In the genomic region with DNA sequence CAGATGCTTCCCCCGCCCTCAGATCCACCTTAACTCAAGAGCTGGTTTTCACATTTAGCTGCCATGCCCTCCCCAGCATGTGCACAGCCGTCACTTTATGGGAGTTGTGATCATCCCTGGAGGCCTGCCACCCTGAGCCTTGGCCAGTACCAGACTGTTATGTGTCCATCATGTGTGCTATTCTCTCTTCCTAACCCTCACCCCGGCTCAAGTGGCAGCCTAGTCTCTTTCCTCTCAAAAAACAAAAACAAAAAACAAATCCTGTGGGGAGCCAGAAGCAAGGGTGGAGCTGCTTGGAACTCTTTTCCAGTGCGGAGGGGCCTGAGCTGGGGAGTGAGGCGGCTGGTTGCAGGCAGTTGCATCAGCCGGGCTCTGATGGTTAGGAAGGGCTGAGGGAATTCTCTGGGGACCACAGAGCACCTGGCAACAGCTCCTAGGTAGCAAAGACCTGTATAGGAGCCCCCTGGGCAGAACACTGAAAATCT, we compare ENCODE assay signal across 8 mouse cellular contexts. TPM values are rescaled to one million over a fixed set of nuclear protein-coding genes. Genes with fewer than 3 reads are reported as not detected.
DNase-seq lines count a peak whose midpoint lies in the region; ATAC-seq lines count a peak whose summit lies in the region.

No protein-coding gene starts in this region.

- H3K4me2 ChIP-seq in kidney, embryonic 14.5 days (replicated peaks; ENCODE audit: low read depth, low read length): peak overlapping the region; percentile 67
- peak overlapping the region; percentile 61 for H3K4me2 ChIP-seq in embryonic facial prominence, embryonic 11.5 days (ENCODE audit: low read depth, low read length)
- peak overlapping the region; percentile 86 for H3K4me2 ChIP-seq in heart, embryonic 13.5 days
- H3K4me2 ChIP-seq in limb, embryonic 15.5 days: peak overlapping the region; percentile 71
- H3K4me2 ChIP-seq in neural tube, embryonic 11.5 days (ENCODE audit: low read depth): peak overlapping the region; percentile 89

- H3K4me1 ChIP-seq in kidney, embryonic 14.5 days (ENCODE audit: control insufficient read depth, insufficient read depth, low read length): peaks cover 30% of the 10 kb centered on the region
- peaks cover 3 to 33% of the 10 kb centered on the region in 2 experiments for H3K4me1 ChIP-seq in ES-E14 (ENCODE audit: control insufficient read depth in 2 of 2, insufficient read depth in 2 of 2, low read length in 2 of 2, poor library complexity in 1 of 2)
- peaks cover 14% of the 10 kb centered on the region for H3K4me1 ChIP-seq in embryonic facial prominence, embryonic 11.5 days (ENCODE audit: control insufficient read depth, insufficient read depth, low read length)
- peaks cover 71% of the 10 kb centered on the region for H3K4me1 ChIP-seq in heart, embryonic 13.5 days
- H3K4me1 ChIP-seq in limb, embryonic 15.5 days: peaks cover 53% of the 10 kb centered on the region
- peaks cover 23% of the 10 kb centered on the region for H3K4me1 ChIP-seq in neural tube, embryonic 11.5 days (ENCODE audit: control insufficient read depth, insufficient read depth, low read length)

- H3K9ac ChIP-seq in kidney, embryonic 14.5 days (ENCODE audit: low read depth, low read length): peak overlapping the region; percentile 56
- H3K9ac ChIP-seq in ES-E14 (ENCODE audit: insufficient read depth, low read depth, low read length, poor library complexity, severe bottlenecking): peak overlapping the region; percentile 70
- H3K9ac ChIP-seq in embryonic facial prominence, embryonic 11.5 days (replicated peaks; ENCODE audit: low read length): peak overlapping the region; percentile 22
- peak overlapping the region; percentile 98 for H3K9ac ChIP-seq in heart, embryonic 13.5 days
- H3K9ac ChIP-seq in limb, embryonic 15.5 days: 0 out of 2 replicates have a peak overlapping the region, but pooled peaks have one; percentile 17
- peak overlapping the region; percentile 30; the same call in 1 of the 2 replicates for H3K9ac ChIP-seq in neural tube, embryonic 11.5 days (ENCODE audit: low read length)

- in situ Hi-C loops in ES-E14 (cut with MboI; ENCODE audit: low sequenced_read_pairs in 2 of 2, unreplicated experiment in 2 of 2): no loop called here

- WGBS in kidney, embryonic 14.5 days: 45% methylated on average over 6 of the region's 6 CpGs
- WGBS in embryonic facial prominence, embryonic 11.5 days: 52% methylated on average over 6 of the region's 6 CpGs
- WGBS in heart, embryonic 13.5 days: 40% methylated on average over 6 of the region's 6 CpGs
- WGBS in limb, embryonic 15.5 days: 33% methylated on average over 6 of the region's 6 CpGs
- WGBS in neural tube, embryonic 11.5 days: 52% methylated on average over 6 of the region's 6 CpGs

- H3K9me3 ChIP-seq in kidney, embryonic 14.5 days (ENCODE audit: control insufficient read depth, low read length): no peaks in the 10 kb centered on the region
- H3K9me3 ChIP-seq in ES-E14 (ENCODE audit: control insufficient read depth, insufficient read depth, low read depth, low read length): no peaks in the 10 kb centered on the region
- no peaks in the 10 kb centered on the region for H3K9me3 ChIP-seq in embryonic facial prominence, embryonic 11.5 days (replicated peaks; ENCODE audit: control insufficient read depth, low read length)
- H3K9me3 ChIP-seq in heart, embryonic 13.5 days: no peaks in the 10 kb centered on the region
- no peaks in the 10 kb centered on the region for H3K9me3 ChIP-seq in limb, embryonic 15.5 days
- H3K9me3 ChIP-seq in neural tube, embryonic 11.5 days (ENCODE audit: control insufficient read depth, low read length): no peaks in the 10 kb centered on the region

- no peak for ATAC-seq in kidney, embryonic 14.5 days (ENCODE audit: low FRiP score, low TSS enrichment)
- ATAC-seq in embryonic facial prominence, embryonic 11.5 days (replicated peaks; ENCODE audit: insufficient number of reproducible peaks, low FRiP score, low TSS enrichment, low read depth): no peak
- no peak for ATAC-seq in heart, embryonic 13.5 days (ENCODE audit: extremely low read depth, insufficient number of reproducible peaks, low FRiP score, low TSS enrichment)
- ATAC-seq in limb, embryonic 15.5 days (ENCODE audit: insufficient number of reproducible peaks, low FRiP score, low TSS enrichment, low read depth): no peak
- ATAC-seq in neural tube, embryonic 11.5 days (ENCODE audit: insufficient read depth, low FRiP score, low TSS enrichment): no peak

- no peak for DNase-seq in kidney, adult 9 months
- DNase-seq in ES-E14 (ENCODE audit: low read depth, low spot score): no peak
- no peak for DNase-seq in embryonic facial prominence, embryonic 11.5 days (ENCODE audit: low spot score)
- DNase-seq in neural tube, embryonic 11.5 days (ENCODE audit: low spot score): no peak
- DNase-seq in thymus, postnatal 14 days: no peak

- no peak overlapping the region for H3K27ac ChIP-seq in kidney, embryonic 14.5 days (ENCODE audit: low read depth, low read length)
- H3K27ac ChIP-seq in ES-E14 (ENCODE audit: insufficient read depth, low read depth, low read length, poor library complexity, severe bottlenecking): no peak overlapping the region
- no peak overlapping the region for H3K27ac ChIP-seq in embryonic facial prominence, embryonic 11.5 days (replicated peaks; ENCODE audit: low read depth, low read length)
- H3K27ac ChIP-seq in heart, embryonic 13.5 days (replicated peaks): peak overlapping the region; percentile 34
- H3K27ac ChIP-seq in limb, embryonic 15.5 days: peak overlapping the region; percentile 67
- no peak overlapping the region for H3K27ac ChIP-seq in neural tube, embryonic 11.5 days (ENCODE audit: low read depth, low read length)

- H3K27me3 ChIP-seq in kidney, embryonic 14.5 days (ENCODE audit: control insufficient read depth, insufficient read depth, low read length): no peaks in the 10 kb centered on the region
- no peaks in the 10 kb centered on the region for H3K27me3 ChIP-seq in embryonic facial prominence, embryonic 11.5 days (ENCODE audit: control insufficient read depth, insufficient read depth, low read length)
- H3K27me3 ChIP-seq in heart, embryonic 13.5 days (replicated peaks): no peaks in the 10 kb centered on the region
- H3K27me3 ChIP-seq in limb, embryonic 15.5 days: no peaks in the 10 kb centered on the region
- H3K27me3 ChIP-seq in neural tube, embryonic 11.5 days (ENCODE audit: control insufficient read depth, insufficient read depth, low read length): no peaks in the 10 kb centered on the region

- peak overlapping the region; percentile 87 for H3K4me3 ChIP-seq in kidney, embryonic 14.5 days (ENCODE audit: low read length)
- peak overlapping the region; percentile 94 to 99 for H3K4me3 ChIP-seq in ES-E14 (ENCODE audit: insufficient read depth in 1 of 2, low read depth in 1 of 2, low read length in 2 of 2, poor library complexity in 1 of 2, severe bottlenecking in 1 of 2)
- peak overlapping the region; percentile 14 for H3K4me3 ChIP-seq in embryonic facial prominence, embryonic 11.5 days (ENCODE audit: low read depth, low read length)
- peak overlapping the region; percentile 90 for H3K4me3 ChIP-seq in heart, embryonic 13.5 days
- H3K4me3 ChIP-seq in limb, embryonic 15.5 days: peak overlapping the region; percentile 86
- 0 out of 2 replicates have a peak overlapping the region, but pooled peaks have one; percentile 4 for H3K4me3 ChIP-seq in neural tube, embryonic 11.5 days (ENCODE audit: low read depth, low read length)

- H3K36me3 ChIP-seq in kidney, embryonic 14.5 days (ENCODE audit: control insufficient read depth, insufficient read depth, low read length): peaks cover 9% of the 10 kb centered on the region; the same call in 1 of the 2 replicates
- H3K36me3 ChIP-seq in ES-E14 (ENCODE audit: control insufficient read depth, insufficient read depth, low read length, poor library complexity, severe bottlenecking): peaks cover 21% of the 10 kb centered on the region; the same call in 1 of the 2 replicates
- no peaks in the 10 kb centered on the region for H3K36me3 ChIP-seq in embryonic facial prominence, embryonic 11.5 days (replicated peaks; ENCODE audit: control insufficient read depth, insufficient read depth, low read depth, low read length)
- H3K36me3 ChIP-seq in heart, embryonic 13.5 days: peaks cover 11% of the 10 kb centered on the region
- H3K36me3 ChIP-seq in limb, embryonic 15.5 days: peaks cover 8% of the 10 kb centered on the region; the same call in 1 of the 2 replicates
- H3K36me3 ChIP-seq in neural tube, embryonic 11.5 days (ENCODE audit: control insufficient read depth, insufficient read depth, low read length): no peaks in the 10 kb centered on the region

RNA-seq across cellular contexts. Expression of gene Atf5, which starts 2.3 kb away (rescaled TPM):
- polyA plus RNA-seq in kidney, embryonic 14.5 days (2014; fragmentation: Nextera tagmentation; extraction: Ambion mirVana): 2.5 and 6.3 TPM in 2 replicates
- 14.0 and 16.9 TPM in 2 replicates for total RNA-seq in ES-E14 (2012; rRNA removed)
- polyA plus RNA-seq in embryonic facial prominence, embryonic 11.5 days (2014; fragmentation: Nextera tagmentation; extraction: Ambion mirVana): 2.9 and 3.1 TPM in 2 replicates
- polyA plus RNA-seq in heart, embryonic 13.5 days (2015; fragmentation: Nextera tagmentation; extraction: Ambion mirVana): 2.4 and 2.7 TPM in 2 replicates
- 5.7 and 6.2 TPM in 2 replicates for polyA plus RNA-seq in limb, embryonic 15.5 days (2015; fragmentation: Nextera tagmentation; extraction: Ambion mirVana)
- 2.1 and 3.1 TPM in 2 replicates for polyA plus RNA-seq in neural tube, embryonic 11.5 days (2014; fragmentation: Nextera tagmentation; extraction: Ambion mirVana)

RNA-seq across cellular contexts. Expression of gene Il4i1, which starts 2.6 kb away (rescaled TPM):
- polyA plus RNA-seq in kidney, embryonic 14.5 days (2014; fragmentation: Nextera tagmentation; extraction: Ambion mirVana): 1.7 and 2.0 TPM in 2 replicates
- 4.8 and 6.0 TPM in 2 replicates for total RNA-seq in ES-E14 (2012; rRNA removed)
- 0.52 and 1.9 TPM in 2 replicates for polyA plus RNA-seq in embryonic facial prominence, embryonic 11.5 days (2014; fragmentation: Nextera tagmentation; extraction: Ambion mirVana)
- 0.51 and 0.70 TPM in 2 replicates for polyA plus RNA-seq in heart, embryonic 13.5 days (2015; fragmentation: Nextera tagmentation; extraction: Ambion mirVana)
- polyA plus RNA-seq in limb, embryonic 15.5 days (2015; fragmentation: Nextera tagmentation; extraction: Ambion mirVana): 1.0 and 1.6 TPM in 2 replicates
- 0.65 and 1.1 TPM in 2 replicates for polyA plus RNA-seq in neural tube, embryonic 11.5 days (2014; fragmentation: Nextera tagmentation; extraction: Ambion mirVana)

RNA-seq across cellular contexts. Expression of gene Nup62, which starts 2.9 kb away (rescaled TPM):
- polyA plus RNA-seq in kidney, embryonic 14.5 days (2014; fragmentation: Nextera tagmentation; extraction: Ambion mirVana): 59.5 and 61.9 TPM in 2 replicates
- total RNA-seq in ES-E14 (2012; rRNA removed): 91.0 and 98.0 TPM in 2 replicates
- 66.9 and 72.6 TPM in 2 replicates for polyA plus RNA-seq in embryonic facial prominence, embryonic 11.5 days (2014; fragmentation: Nextera tagmentation; extraction: Ambion mirVana)
- 77.5 and 80.3 TPM in 2 replicates for polyA plus RNA-seq in heart, embryonic 13.5 days (2015; fragmentation: Nextera tagmentation; extraction: Ambion mirVana)
- 83.6 and 88.0 TPM in 2 replicates for polyA plus RNA-seq in limb, embryonic 15.5 days (2015; fragmentation: Nextera tagmentation; extraction: Ambion mirVana)
- polyA plus RNA-seq in neural tube, embryonic 11.5 days (2014; fragmentation: Nextera tagmentation; extraction: Ambion mirVana): 64.2 and 68.3 TPM in 2 replicates

RNA-seq across cellular contexts. Expression of gene Akt1s1, which starts 30.0 kb away (rescaled TPM):
- 51.4 and 86.5 TPM in 2 replicates for polyA plus RNA-seq in kidney, embryonic 14.5 days (2014; fragmentation: Nextera tagmentation; extraction: Ambion mirVana)
- 33.8 and 37.6 TPM in 2 replicates for total RNA-seq in ES-E14 (2012; rRNA removed)
- 32.4 and 42.5 TPM in 2 replicates for polyA plus RNA-seq in embryonic facial prominence, embryonic 11.5 days (2014; fragmentation: Nextera tagmentation; extraction: Ambion mirVana)
- polyA plus RNA-seq in heart, embryonic 13.5 days (2015; fragmentation: Nextera tagmentation; extraction: Ambion mirVana): 96.5 and 101 TPM in 2 replicates
- 118 and 124 TPM in 2 replicates for polyA plus RNA-seq in limb, embryonic 15.5 days (2015; fragmentation: Nextera tagmentation; extraction: Ambion mirVana)
- polyA plus RNA-seq in neural tube, embryonic 11.5 days (2014; fragmentation: Nextera tagmentation; extraction: Ambion mirVana): 37.2 and 49.3 TPM in 2 replicates

RNA-seq across cellular contexts. Expression of gene Tbc1d17, which starts 30.1 kb away (rescaled TPM):
- 57.0 and 65.3 TPM in 2 replicates for polyA plus RNA-seq in kidney, embryonic 14.5 days (2014; fragmentation: Nextera tagmentation; extraction: Ambion mirVana)
- 31.5 and 55.7 TPM in 2 replicates for total RNA-seq in ES-E14 (2012; rRNA removed)
- polyA plus RNA-seq in embryonic facial prominence, embryonic 11.5 days (2014; fragmentation: Nextera tagmentation; extraction: Ambion mirVana): 55.1 and 75.1 TPM in 2 replicates
- 56.1 and 57.0 TPM in 2 replicates for polyA plus RNA-seq in heart, embryonic 13.5 days (2015; fragmentation: Nextera tagmentation; extraction: Ambion mirVana)
- polyA plus RNA-seq in limb, embryonic 15.5 days (2015; fragmentation: Nextera tagmentation; extraction: Ambion mirVana): 82.6 and 89.6 TPM in 2 replicates
- polyA plus RNA-seq in neural tube, embryonic 11.5 days (2014; fragmentation: Nextera tagmentation; extraction: Ambion mirVana): 69.3 and 93.0 TPM in 2 replicates

Comparison
In these comparisons a context has a peak if more than half of its experiments do, and no peak if none do; other contexts are left out.
1. H3K27ac ChIP-seq: peak in heart, embryonic 13.5 days (single experiment) and limb, embryonic 15.5 days (single experiment); none in kidney, embryonic 14.5 days (single experiment), ES-E14 (single experiment), embryonic facial prominence, embryonic 11.5 days (single experiment) and neural tube, embryonic 11.5 days (single experiment).
2. H3K4me3 ChIP-seq: peak in every context shown above with its lines; median percentile 96 in ES-E14; 90 in heart, embryonic 13.5 days; 87 in kidney, embryonic 14.5 days; 86 in limb, embryonic 15.5 days; 14 in embryonic facial prominence, embryonic 11.5 days; 4 in neural tube, embryonic 11.5 days.
3. H3K9ac ChIP-seq: peak in every context shown above with its lines; median percentile 98 in heart, embryonic 13.5 days; 70 in ES-E14; 56 in kidney, embryonic 14.5 days; 30 in neural tube, embryonic 11.5 days; 22 in embryonic facial prominence, embryonic 11.5 days; 17 in limb, embryonic 15.5 days.
4. Peak in every context shown above with its lines, with median percentiles within 50 percentile points of each other: H3K4me2 ChIP-seq.